Mouse (Mus musculus): ENCODE measurements around the gene Arfgef2. TPM values are rescaled to one million over a fixed set of nuclear protein-coding genes. Genes with fewer than 3 reads are reported as not detected.
"Not testable (repeated sequence)": the region's sequence is repeated elsewhere in the genome, so short reads cannot be mapped to it uniquely, and the experiment has no call there.

Gene Arfgef2
- polyA plus RNA-seq, 1 experiment from 2014 or later, result 6.7 TPM

DNA sequence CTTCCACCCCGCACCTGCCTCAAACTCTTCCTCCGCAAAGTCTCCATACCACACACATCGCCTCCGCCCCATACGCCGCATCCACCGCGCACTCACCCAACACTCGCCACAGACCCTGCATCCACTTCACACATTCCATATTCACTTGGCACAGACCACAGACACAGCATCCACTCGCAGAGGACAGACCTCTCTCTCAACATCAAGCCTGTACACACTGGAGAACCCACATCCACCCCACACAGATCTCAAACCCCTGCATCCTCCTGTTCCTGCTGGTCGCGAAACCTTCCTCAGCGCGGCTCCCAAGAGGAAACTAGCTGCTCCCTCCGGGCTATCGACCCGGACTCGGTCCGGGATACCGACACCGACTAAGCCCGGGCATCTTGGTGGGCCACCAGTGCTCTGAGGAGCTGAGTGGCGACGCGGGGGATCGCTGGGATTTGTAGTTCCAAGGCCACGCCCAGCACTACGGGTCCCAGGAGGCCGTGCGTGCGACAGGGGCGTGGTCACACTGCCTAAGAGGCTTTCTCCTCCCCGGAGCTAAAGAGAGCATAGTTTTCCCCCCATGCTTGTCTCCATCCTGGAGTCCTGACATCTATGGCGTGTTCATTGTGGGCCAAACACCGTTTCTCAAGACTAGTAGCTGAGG lies 18.9 kb upstream of the Arfgef2 start:
- no peaks in the 10 kb centered on the region for H3K9me3 ChIP-seq
- ATAC-seq, result peak; percentile 96
- H3K4me2 ChIP-seq (replicated peaks), result peak overlapping the region; percentile 89
- no peaks in the 10 kb centered on the region for H3K27me3 ChIP-seq (replicated peaks)
- H3K4me3 ChIP-seq (replicated peaks), result peak overlapping the region; percentile 80
- under 1% methylated on average over 35 of the region's 35 CpGs for WGBS
- 0 out of 2 replicates have a peak, but pooled peaks cover 8% of the 10 kb centered on the region for H3K4me1 ChIP-seq (replicated peaks)
- H3K9ac ChIP-seq, result peak overlapping the region; percentile 69
- no peaks in the 10 kb centered on the region for H3K36me3 ChIP-seq
- H3K27ac ChIP-seq, result no peak overlapping the region

DNA sequence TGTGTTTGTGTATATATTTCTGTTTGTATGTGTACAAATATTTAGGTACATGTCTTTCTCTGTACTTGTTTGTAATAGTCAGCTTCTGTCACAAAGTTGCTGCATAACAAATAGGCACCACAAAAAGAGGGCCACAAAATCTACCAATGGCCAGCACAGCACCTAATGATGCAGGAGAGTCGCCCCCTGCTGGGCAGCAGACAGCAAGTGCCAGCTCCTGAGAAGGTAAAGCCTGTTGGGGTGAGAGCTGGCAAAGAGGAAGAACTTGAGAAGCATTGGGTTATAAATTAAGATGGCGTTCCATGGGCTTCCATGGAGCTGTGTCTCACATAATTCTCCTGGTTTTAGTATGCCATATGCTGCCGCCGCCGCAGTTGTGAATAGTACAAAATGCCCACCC lies 13.7 kb upstream of the Arfgef2 start:
- H3K4me1 ChIP-seq (replicated peaks), result peaks cover 15% of the 10 kb centered on the region
- H3K9me3 ChIP-seq, result no peaks in the 10 kb centered on the region
- no peaks in the 10 kb centered on the region for H3K27me3 ChIP-seq (replicated peaks)
- no peak overlapping the region for H3K9ac ChIP-seq
- no peak overlapping the region for H3K4me3 ChIP-seq (replicated peaks)
- ATAC-seq, result no peak
- H3K36me3 ChIP-seq, result no peaks in the 10 kb centered on the region
- WGBS, result 77% methylated on average over 5 of the region's 5 CpGs
- no peak overlapping the region for H3K27ac ChIP-seq
- no peak overlapping the region for H3K4me2 ChIP-seq (replicated peaks)

DNA sequence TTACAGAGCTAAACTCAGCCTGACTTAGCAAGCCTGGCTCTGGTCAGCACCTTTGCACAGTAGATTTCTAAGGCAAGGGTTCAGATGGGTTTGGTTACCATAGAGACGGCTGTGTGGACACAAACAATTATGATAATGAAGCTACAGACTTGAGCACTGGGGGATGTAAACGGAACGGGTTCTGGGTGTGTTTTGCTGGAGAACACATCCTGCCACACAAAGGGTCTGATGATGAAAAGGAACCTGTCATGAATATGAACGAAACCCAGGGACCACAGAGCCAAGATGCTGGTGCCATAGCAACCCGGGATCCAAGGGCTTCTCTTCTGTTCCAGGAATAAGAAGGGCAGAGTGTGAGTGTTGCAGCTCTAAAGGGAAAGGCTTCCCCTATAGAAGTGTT lies 13.0 kb upstream of the Arfgef2 start, which contains the start of gene Trp53rkb:
Gene Trp53rkb, plus strand, starts transcription at position 177 of the 400 bp plus-strand sequence.
- ATAC-seq, result no peak
- Histone ChIP-seq H3K4me3 (replicated peaks) (peak within 1 kb of the TSS; percentile 81), H3K9me3 (no peaks in the 10 kb centered on the region), H3K36me3 (no peaks in the 10 kb centered on the region), H3K9ac (peak within 1 kb of the TSS; percentile 87), H3K4me1 (replicated peaks) (peaks cover 12% of the 10 kb centered on the region), H3K4me2 (replicated peaks) (peak within 1 kb of the TSS; percentile 56), H3K27me3 (replicated peaks) (no peaks in the 10 kb centered on the region), H3K27ac (0 out of 2 replicates have a peak within 1 kb of the TSS, but pooled peaks have one; percentile 65)
- WGBS, result 64% methylated on average over 5 of the region's 5 CpGs

DNA sequence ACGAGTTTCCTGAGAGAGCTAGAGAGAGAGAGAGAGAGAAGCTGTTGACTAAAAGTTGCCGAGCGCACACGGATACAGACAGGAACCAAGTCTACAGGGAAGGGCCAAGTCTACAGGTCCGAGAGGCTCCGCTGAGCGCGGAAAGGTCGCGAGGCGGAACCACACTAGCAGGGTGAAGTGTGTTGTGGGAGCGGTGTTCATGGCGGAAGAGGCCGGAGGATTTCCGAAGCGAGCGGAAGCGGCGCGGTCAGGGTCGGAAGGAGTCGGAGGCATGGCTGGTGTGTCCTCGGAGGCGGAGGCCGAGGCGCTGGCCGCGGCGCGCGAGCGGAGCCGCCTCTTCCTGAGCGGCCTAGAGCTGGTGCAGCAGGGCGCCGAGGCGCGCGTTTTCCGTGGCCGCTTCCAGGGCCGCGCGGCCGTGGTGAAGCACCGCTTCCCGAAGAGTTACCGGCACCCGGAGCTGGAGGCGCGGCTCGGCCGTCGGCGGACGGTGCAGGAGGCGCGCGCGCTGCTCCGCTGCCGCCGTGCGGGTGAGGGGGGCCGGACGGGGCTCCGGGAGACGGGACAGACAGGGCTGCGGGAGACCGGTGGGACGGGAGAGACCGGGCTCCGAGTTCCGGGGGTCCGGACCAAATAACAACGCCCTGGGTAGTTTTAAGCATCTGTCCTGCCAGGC lies 11.7 kb upstream of the Arfgef2 start:
- peak; percentile 96 for ATAC-seq
- Histone ChIP-seq H3K4me1 (replicated peaks) (peaks cover 12% of the 10 kb centered on the region), H3K27ac (peak overlapping the region; percentile 66), H3K4me3 (replicated peaks) (peak overlapping the region; percentile 81), H3K9ac (peak overlapping the region; percentile 87), H3K4me2 (replicated peaks) (peak overlapping the region; percentile 56)
- H3K9me3 ChIP-seq; H3K36me3 ChIP-seq; H3K27me3 ChIP-seq (replicated peaks): not testable (repeated sequence)
- under 1% methylated on average over 76 of the region's 76 CpGs for WGBS

DNA sequence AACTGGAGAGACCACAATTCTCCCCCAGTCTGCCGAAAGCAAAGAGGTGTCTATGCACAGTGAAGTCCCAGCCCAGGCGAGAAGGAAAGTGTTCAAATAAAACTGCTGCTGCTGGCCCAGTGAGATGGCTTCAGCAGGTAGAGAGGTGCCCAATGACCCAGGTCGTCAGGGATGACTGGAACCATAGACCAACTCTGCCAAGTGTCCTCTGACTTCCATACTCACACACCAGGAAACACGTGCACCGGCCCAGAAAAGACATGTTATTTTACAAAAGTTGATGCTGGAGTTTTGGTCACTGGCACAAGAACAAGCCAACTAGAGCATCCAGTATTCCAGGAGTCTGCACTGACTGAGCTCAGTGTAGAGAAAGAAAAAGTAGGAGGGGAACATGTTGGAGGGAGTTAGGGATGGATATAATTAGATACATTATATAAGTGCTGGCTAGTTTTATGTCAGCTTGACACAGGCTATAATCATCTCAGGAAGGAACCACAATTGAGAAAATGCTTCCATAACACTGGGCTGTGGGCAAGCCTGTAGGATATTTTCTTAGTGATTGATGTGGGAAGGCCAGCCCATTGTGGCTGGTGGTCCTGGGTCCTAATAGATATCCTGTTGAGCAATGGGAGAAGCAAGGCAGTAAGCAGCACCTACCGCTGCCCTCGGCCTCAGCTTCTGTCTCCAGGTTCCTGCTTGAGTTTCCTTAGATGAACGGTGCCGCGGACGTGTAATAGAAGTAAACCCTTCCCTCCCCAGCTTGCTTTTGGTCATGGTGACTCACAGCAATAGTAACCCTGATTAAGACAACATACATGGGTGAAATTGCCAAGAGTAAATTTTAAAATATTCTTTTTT lies 5.5 kb upstream of the Arfgef2 start:
- H3K27ac ChIP-seq, result no peak overlapping the region
- no peaks in the 10 kb centered on the region for H3K36me3 ChIP-seq
- H3K9ac ChIP-seq, result no peak overlapping the region
- H3K4me1 ChIP-seq (replicated peaks), result no peaks in the 10 kb centered on the region
- no peak overlapping the region for H3K4me2 ChIP-seq (replicated peaks)
- 77% methylated on average over 11 of the region's 11 CpGs for WGBS
- no peaks in the 10 kb centered on the region for H3K27me3 ChIP-seq (replicated peaks)
- no peaks in the 10 kb centered on the region for H3K9me3 ChIP-seq
- no peak for ATAC-seq
- H3K4me3 ChIP-seq (replicated peaks), result no peak overlapping the region

DNA sequence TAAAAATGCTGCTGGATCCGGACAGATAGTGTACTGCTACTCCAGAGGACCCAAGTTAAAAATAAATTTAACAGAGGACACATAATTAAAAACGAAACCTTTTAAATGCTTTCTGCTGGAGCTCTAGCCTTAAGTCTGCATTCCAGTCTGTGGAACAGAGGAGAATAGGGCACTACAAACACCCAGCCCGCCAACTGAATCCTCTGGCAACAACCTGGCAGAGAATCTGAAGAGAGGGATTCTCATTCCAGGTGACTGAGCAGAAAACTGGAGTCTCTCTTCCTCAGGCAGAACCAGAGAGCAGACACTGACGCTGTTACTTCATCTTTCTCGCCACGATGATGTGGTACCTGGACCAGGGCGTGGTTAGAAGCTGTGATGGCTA lies 4.9 kb upstream of the Arfgef2 start:
- no peak overlapping the region for H3K4me3 ChIP-seq (replicated peaks)
- no peak overlapping the region for H3K9ac ChIP-seq
- no peaks in the 10 kb centered on the region for H3K36me3 ChIP-seq
- no peak overlapping the region for H3K4me2 ChIP-seq (replicated peaks)
- no peak overlapping the region for H3K27ac ChIP-seq
- H3K9me3 ChIP-seq, result no peaks in the 10 kb centered on the region
- H3K27me3 ChIP-seq (replicated peaks), result no peaks in the 10 kb centered on the region
- H3K4me1 ChIP-seq (replicated peaks), result no peaks in the 10 kb centered on the region
- ATAC-seq, result no peak
- WGBS, result 78% methylated on average over 7 of the region's 7 CpGs

DNA sequence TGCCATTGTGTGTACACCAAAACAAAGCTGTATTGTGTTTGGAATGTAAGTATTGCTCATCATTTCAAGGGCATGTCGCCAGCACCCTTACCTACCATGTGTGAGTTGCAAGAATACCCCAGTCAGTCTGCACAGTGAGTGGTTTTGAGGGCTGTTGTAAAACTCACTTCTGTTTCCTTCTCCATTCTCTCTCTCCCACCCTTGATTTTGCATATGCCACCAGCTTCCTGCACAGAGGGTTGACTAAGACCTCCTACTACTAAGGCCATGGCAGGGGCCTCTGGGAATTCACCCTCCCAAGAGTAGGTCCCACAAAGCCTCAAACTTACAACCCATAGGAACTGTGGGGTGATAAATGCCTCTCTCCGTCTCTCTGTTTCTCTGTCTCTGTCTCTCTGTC lies 4.0 kb upstream of the Arfgef2 start:
- Histone ChIP-seq H3K4me1 (replicated peaks) (peaks cover 7% of the 10 kb centered on the region), H3K4me3 (replicated peaks) (no peak overlapping the region), H3K9me3 (no peaks in the 10 kb centered on the region), H3K9ac (no peak overlapping the region), H3K36me3 (no peaks in the 10 kb centered on the region), H3K27me3 (replicated peaks) (no peaks in the 10 kb centered on the region), H3K27ac (no peak overlapping the region), H3K4me2 (replicated peaks) (no peak overlapping the region)
- ATAC-seq, result no peak
- 70% methylated on average over 2 of the region's 2 CpGs for WGBS

DNA sequence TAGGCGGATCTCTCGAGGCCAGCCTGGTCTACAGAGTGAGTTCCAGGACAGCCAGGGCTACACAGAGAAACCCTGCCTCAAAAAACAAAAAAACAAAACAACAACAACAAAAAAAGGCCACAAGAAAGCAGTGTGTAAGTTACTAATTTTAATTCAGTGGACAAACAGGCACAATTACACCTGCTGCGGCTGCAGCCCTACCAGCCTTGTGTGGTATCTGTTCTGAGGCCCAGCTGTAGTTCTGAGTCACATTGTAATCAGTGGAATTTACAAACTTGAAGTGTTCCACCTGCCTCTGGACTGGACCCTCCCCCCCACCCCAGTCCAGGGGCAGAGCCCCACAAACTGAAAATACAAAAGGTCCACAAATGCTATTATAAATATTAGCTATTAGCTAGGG lies 2.1 kb upstream of the Arfgef2 start:
- H3K9me3 ChIP-seq, result no peaks in the 10 kb centered on the region
- H3K4me3 ChIP-seq (replicated peaks), result no peak overlapping the region
- no peak overlapping the region for H3K9ac ChIP-seq
- H3K4me1 ChIP-seq (replicated peaks), result peaks cover 7% of the 10 kb centered on the region
- H3K27ac ChIP-seq, result no peak overlapping the region
- H3K36me3 ChIP-seq, result no peaks in the 10 kb centered on the region
- 89% methylated on average over 3 of the region's 3 CpGs for WGBS
- no peaks in the 10 kb centered on the region for H3K27me3 ChIP-seq (replicated peaks)
- no peak for ATAC-seq
- no peak overlapping the region for H3K4me2 ChIP-seq (replicated peaks)

DNA sequence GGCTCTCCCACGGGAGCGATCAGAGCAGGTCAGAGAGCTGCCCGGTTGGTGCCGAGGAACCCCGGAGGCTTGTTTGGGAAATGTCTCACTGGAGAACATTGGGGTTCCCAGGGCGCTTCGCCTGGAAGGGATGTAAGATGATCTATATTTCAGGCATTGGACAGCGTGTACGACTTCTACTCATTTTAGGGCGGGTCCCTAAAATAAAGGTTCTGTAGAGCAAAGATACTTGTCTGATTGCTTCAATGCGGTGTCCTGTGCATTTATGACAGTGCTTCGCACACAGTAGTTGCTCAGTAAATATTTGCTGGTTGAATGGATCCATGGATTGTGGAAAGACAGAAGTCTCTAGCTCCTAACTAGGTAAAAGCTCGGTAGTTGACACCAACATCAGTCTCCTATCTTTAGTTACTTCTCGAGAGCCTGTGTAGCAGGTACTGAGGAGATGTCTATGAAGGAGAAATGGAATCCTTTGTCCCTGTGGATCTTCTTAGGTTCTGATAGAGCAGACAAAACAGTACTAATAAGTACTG lies 851 bp downstream of the Arfgef2 start:
- H3K4me3 ChIP-seq (replicated peaks), result peak overlapping the region; percentile 91
- peaks cover 7% of the 10 kb centered on the region for H3K4me1 ChIP-seq (replicated peaks)
- 15% methylated on average over 14 of the region's 14 CpGs for WGBS
- no peak for ATAC-seq
- H3K27me3 ChIP-seq (replicated peaks), result no peaks in the 10 kb centered on the region
- peak overlapping the region; percentile 78 for H3K4me2 ChIP-seq (replicated peaks)
- H3K9me3 ChIP-seq, result no peaks in the 10 kb centered on the region
- peak overlapping the region; percentile 83 for H3K9ac ChIP-seq
- no peaks in the 10 kb centered on the region for H3K36me3 ChIP-seq
- peak overlapping the region; percentile 90 for H3K27ac ChIP-seq

DNA sequence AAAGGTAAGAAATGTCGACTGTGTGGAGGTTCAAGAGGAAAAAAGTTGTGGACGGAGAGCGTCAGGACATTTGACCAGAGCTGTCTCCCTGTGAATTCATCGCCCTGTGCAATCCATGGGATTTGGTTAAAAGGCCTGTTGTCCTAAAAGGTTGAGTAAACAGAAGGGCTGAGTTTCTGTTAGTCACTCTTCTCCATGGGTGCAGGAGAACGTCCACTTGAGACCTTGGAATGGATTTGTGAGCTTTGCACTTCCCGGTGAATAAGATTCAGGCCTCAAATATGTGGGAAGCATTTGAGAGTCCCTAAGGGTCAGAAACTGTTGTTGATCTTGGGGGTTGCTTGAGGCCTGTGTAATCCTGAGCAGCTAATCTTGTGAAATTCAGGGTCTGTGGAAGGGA lies 1.4 kb downstream of the Arfgef2 start:
- H3K27me3 ChIP-seq (replicated peaks), result no peaks in the 10 kb centered on the region
- no peaks in the 10 kb centered on the region for H3K9me3 ChIP-seq
- peaks cover 7% of the 10 kb centered on the region for H3K4me1 ChIP-seq (replicated peaks)
- 74% methylated on average over 6 of the region's 6 CpGs for WGBS
- no peaks in the 10 kb centered on the region for H3K36me3 ChIP-seq
- no peak overlapping the region for H3K27ac ChIP-seq
- no peak for ATAC-seq
- H3K9ac ChIP-seq, result no peak overlapping the region
- no peak overlapping the region for H3K4me3 ChIP-seq (replicated peaks)
- peak overlapping the region; percentile 78 for H3K4me2 ChIP-seq (replicated peaks)

DNA sequence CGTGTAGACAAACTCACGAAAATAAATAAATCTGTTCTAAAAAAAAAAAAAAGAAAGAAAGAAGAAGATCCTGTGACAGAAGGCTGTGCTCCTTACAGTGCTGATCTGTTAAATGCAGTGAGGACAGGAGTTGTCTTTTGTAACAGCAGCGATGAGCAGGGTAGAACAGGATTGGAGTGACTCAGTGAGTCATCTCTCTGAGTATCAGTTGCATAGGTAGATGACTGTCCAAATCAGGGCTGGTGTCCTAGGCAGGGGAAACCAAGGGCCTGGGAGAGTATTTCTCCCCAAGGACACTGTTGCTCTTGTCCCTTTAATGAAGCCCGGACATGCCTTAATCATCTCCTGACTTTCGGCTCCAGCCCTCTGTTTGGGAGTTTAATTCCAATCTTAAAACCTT lies 4.1 kb downstream of the Arfgef2 start:
- Histone ChIP-seq H3K4me1 (replicated peaks) (peaks cover 7% of the 10 kb centered on the region), H3K9me3 (no peaks in the 10 kb centered on the region)
- ATAC-seq, result no peak

DNA sequence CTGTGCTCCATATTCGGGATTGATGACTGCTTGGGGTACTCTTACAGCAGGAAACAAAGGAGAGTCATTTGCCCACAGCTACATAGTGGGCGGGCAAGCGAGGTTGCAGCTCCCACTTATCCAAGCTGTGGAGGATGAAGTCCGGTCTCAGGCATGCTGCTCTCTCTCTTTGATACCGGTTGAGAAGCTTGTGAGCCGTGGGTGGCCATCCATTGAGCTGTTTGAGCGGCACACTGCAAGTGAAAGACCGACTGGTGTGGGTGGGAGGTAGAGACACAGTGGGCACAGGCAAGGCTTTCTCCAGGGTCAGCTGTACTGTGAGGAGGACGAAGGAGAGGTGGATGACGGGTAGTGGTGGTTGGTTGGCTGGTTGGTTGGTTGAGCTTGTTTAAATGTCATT lies 5.4 kb downstream of the Arfgef2 start:
- Histone ChIP-seq H3K9ac (no peak overlapping the region), H3K36me3 (no peaks in the 10 kb centered on the region), H3K4me2 (replicated peaks) (no peak overlapping the region), H3K4me1 (replicated peaks) (peaks cover 6% of the 10 kb centered on the region), H3K27me3 (replicated peaks) (no peaks in the 10 kb centered on the region), H3K9me3 (no peaks in the 10 kb centered on the region), H3K4me3 (replicated peaks) (no peak overlapping the region), H3K27ac (no peak overlapping the region)
- no peak for ATAC-seq
- WGBS, result 91% methylated on average over 10 of the region's 10 CpGs

More for the DNA sequence above, 4.1 kb downstream of the Arfgef2 start:
- WGBS, result 84% methylated on average over 5 of the region's 5 CpGs
- H3K9ac ChIP-seq, result no peak overlapping the region
- H3K4me3 ChIP-seq (replicated peaks), result no peak overlapping the region
- no peak overlapping the region for H3K4me2 ChIP-seq (replicated peaks)
- no peak overlapping the region for H3K27ac ChIP-seq
- H3K27me3 ChIP-seq (replicated peaks), result no peaks in the 10 kb centered on the region
- H3K36me3 ChIP-seq, result no peaks in the 10 kb centered on the region

Data from intestine, embryonic 15.5 days (tissue).